Mouse (Mus musculus) limb, embryonic 14.5 days (tissue): ENCODE measurements around the gene Rtl5. TPM values are rescaled to one million over a fixed set of nuclear protein-coding genes. Genes with fewer than 3 reads are reported as not detected.
A peak's percentile ranks its signal among the peaks of the same experiment; 100 is the strongest.

Experiments
- ATAC-seq: fragments of 200-750 bp; cut with Nextera tagmentation; 2 replicates; pipeline ENCODE4 v1.8.0; 2017; ENCODE audit warnings: low read depth, moderate number of reproducible peaks, moderate TSS enrichment; ENCODE audit not compliant: low FRiP score
- DNase-seq: peaks from one replicate; pipeline ENCODE4 v3.0.0-alpha.2; 2015; ENCODE audit warnings: low spot score
- H3K27ac ChIP-seq: fragments of 300-500 bp; sonication (generic); replicated peaks from 2 replicates; pipeline ENCODE4 v1.5.1; 2014; ENCODE audit warnings: low read depth, mild to moderate bottlenecking, low read length, moderate library complexity, mixed read lengths
- H3K27me3 ChIP-seq: fragments of 300-500 bp; sonication (generic); 2 replicates; pipeline ENCODE4 v1.6.1; 2014; ENCODE audit warnings: low read length, mixed read lengths; ENCODE audit not compliant: control insufficient read depth, insufficient read depth
- H3K36me3 ChIP-seq: fragments of 300-500 bp; sonication (generic); 2 replicates; pipeline ENCODE4 v1.6.1; 2014; ENCODE audit warnings: mild to moderate bottlenecking, low read length, moderate library complexity, mixed read lengths; ENCODE audit not compliant: control insufficient read depth, insufficient read depth
- H3K4me1 ChIP-seq: fragments of 300-500 bp; sonication (generic); 2 replicates; pipeline ENCODE4 v1.6.1; 2014; ENCODE audit warnings: antibody characterized with exemption, low read length, mixed read lengths; ENCODE audit not compliant: control insufficient read depth, insufficient read depth
- H3K4me2 ChIP-seq: fragments of 300-500 bp; sonication (generic); replicated peaks from 2 replicates; pipeline ENCODE4 v1.6.1; 2014; ENCODE audit warnings: low read depth, mild to moderate bottlenecking, low read length, moderate library complexity; ENCODE audit not compliant: severe bottlenecking
- H3K4me3 ChIP-seq: fragments of 300-500 bp; sonication (generic); replicated peaks from 2 replicates; pipeline ENCODE4 v1.5.1; 2014; ENCODE audit warnings: low read length
- H3K9ac ChIP-seq: fragments of 300-500 bp; sonication (generic); 2 replicates; pipeline ENCODE4 v1.6.1; 2014; ENCODE audit warnings: mild to moderate bottlenecking, low read depth, low read length, moderate library complexity; ENCODE audit not compliant: severe bottlenecking
- H3K9me3 ChIP-seq: fragments of 300-500 bp; sonication (generic); 2 replicates; pipeline ENCODE4 v1.6.1; 2016; ENCODE audit warnings: low read length; ENCODE audit not compliant: control insufficient read depth
- POLR2A ChIP-seq: fragments of 200-500 bp; IDR thresholded peaks from 2 replicates; pipeline ENCODE4 v1.8.0; 2012; ENCODE audit warnings: inconsistent platforms, mild to moderate bottlenecking, moderate library complexity, borderline replicate concordance; ENCODE audit not compliant: insufficient read depth, insufficient read length; ENCODE audit errors: extremely low read depth
- WGBS: fragments of 180-500 bp; shearing (Covaris S2); extraction: QIAGEN DNeasy Blood & Tissue Kit; methylation state at CpG from one replicate; pipeline ENCODE4 v1.1.7; 2014; 5-methylcytosine and 5-hydroxymethylcytosine counted together
- polyA plus RNA-seq, 2 experiments: library from polyadenylated mRNA; depleted of rRNA in 1 of 2; stranded (reverse) in 1 of 2; unstranded in 1 of 2; fragments of >200 nt; fragmentation: Nextera tagmentation in 1 of 2; extraction: Ambion mirVana in 1 of 2; gene quantifications; 2 replicates each; pipeline versions ENCODE4 v1.2.1 to v1.2.3; 2012 to 2014

The Rtl5 gene
- polyA plus RNA-seq, 2 experiments: 1.1 to 24.8 TPM

- peak; percentile 85 for ATAC-seq
- Histone ChIP-seq H3K9me3 (no peaks in the 10 kb centered on the region), H3K4me1 (no peaks in the 10 kb centered on the region)
Observed at GRCm38 (mm10) chrX:102081573-102082279, 10.6 kb upstream of the Rtl5 start.

DNA sequence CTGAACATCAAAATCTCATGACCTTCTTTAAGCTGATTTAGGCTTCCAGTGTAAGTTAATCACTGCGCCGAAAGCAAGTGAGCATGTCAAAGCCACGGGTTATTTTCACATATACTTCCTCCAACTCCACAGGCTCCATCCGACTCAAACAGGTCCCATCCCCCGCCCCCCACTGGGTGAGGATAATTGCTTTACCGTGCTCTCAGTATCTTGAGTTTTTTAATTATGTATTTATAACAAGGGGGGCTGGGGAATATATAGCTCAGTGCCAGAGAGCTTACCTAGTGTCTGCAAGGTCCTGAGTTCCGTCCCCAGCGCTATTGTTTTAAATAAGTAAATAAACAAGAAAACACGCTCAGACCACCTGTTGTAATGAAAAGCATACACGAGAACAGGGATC is 10.0 kb upstream of the Rtl5 start:
- WGBS: 51% methylated on average over 10 of the region's 10 CpGs
- H3K4me1 ChIP-seq: no peaks in the 10 kb centered on the region
- no peak overlapping the region for H3K4me2 ChIP-seq
- H3K36me3 ChIP-seq: no peaks in the 10 kb centered on the region; the same call in 1 of the 2 replicates
- H3K27me3 ChIP-seq: no peaks in the 10 kb centered on the region; the same call in 1 of the 2 replicates
- no peaks in the 10 kb centered on the region for H3K9me3 ChIP-seq
- no peak overlapping the region for H3K9ac ChIP-seq
- H3K27ac ChIP-seq: no peak overlapping the region
- TF ChIP-seq POLR2A: no peak
- ATAC-seq (no peak), DNase-seq (no peak)
- H3K4me3 ChIP-seq: no peak overlapping the region

More at GRCm38 (mm10) chrX:102081573-102082279, 10.6 kb upstream of the Rtl5 start:
- Histone ChIP-seq H3K27me3 (no peaks in the 10 kb centered on the region; the same call in 1 of the 2 replicates), H3K9ac (no peak overlapping the region), H3K36me3 (no peaks in the 10 kb centered on the region; the same call in 1 of the 2 replicates), H3K4me3 (no peak overlapping the region), H3K27ac (0 out of 2 replicates have a peak overlapping the region, but pooled peaks have one; percentile 43), H3K4me2 (no peak overlapping the region)
- no peak for TF ChIP-seq POLR2A
- 41% methylated on average over 7 of the region's 7 CpGs for WGBS
- DNase-seq: peak; percentile 33

DNA sequence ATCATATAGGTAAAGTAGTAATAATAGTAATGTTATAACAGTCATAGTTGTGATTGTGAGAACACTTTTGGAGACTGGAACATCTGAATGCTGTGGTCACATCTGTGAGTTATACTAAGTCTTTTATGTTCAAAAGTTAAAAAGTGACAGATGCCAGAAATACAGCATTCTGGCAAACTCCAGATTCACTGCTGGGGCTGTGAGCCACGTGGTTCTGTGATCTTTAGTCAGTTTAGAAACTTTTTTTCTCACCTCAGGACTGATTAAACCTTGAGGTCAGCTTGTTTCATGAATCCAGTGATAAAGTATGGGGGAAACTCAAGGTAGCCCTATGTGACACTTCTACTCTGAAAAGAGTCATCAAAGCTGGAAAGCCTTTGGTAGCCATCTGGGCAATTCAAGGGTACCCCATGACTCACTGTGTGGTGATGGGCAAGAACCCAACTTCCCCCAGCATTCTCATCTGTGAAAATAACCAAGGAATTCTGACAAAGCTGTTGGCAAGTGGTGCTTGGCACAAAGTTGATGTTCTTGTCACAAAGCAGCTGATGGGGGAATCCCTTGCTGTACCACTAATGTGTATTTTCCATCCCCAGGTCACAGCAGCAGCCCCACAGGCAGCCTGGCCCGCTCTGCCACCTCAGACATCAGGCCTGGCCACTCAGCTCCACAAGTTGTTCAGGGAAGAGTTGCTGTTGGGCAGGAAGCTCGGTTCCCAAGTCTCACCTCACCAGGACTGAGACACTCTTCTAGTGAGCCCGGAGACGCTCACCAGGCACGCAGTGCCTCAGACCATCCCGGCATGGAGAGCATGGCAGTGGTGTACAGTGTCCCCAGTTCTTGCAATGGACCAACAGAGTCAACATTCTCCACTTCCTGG is 6.0 kb upstream of the Rtl5 start:
- Histone ChIP-seq H3K4me1 (no peaks in the 10 kb centered on the region), H3K4me3 (no peak overlapping the region), H3K27ac (no peak overlapping the region), H3K9ac (no peak overlapping the region), H3K9me3 (no peaks in the 10 kb centered on the region), H3K27me3 (no peaks in the 10 kb centered on the region; the same call in 1 of the 2 replicates), H3K4me2 (no peak overlapping the region), H3K36me3 (no peaks in the 10 kb centered on the region; the same call in 1 of the 2 replicates)
- TF ChIP-seq POLR2A: no peak
- 80% methylated on average over 7 of the region's 7 CpGs for WGBS
- DNase-seq: no peak
- no peak for ATAC-seq

DNA sequence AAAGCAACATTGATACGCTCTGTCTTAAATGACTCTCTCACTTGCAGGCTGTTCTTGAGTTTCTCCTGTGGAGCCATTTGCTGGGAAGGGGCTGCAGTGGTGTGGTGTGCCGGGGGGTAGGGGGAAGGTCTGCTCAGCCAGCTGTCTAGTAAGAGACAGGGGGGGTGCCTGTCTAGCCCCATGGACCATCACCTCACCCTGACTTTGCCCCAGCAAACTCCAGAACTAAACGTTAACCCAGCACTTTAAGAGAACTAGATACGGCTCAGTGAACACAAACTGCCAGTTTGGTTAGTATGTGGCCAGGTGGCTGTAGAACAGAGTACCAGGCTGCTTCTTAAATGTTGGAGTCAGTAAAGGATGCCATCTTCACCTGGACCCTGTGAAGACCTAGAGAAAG is 4.1 kb upstream of the Rtl5 start:
- H3K9ac ChIP-seq: no peak overlapping the region
- H3K9me3 ChIP-seq: no peaks in the 10 kb centered on the region
- no peaks in the 10 kb centered on the region; the same call in 1 of the 2 replicates for H3K36me3 ChIP-seq
- H3K4me2 ChIP-seq: no peak overlapping the region
- no peak overlapping the region for H3K4me3 ChIP-seq
- H3K4me1 ChIP-seq: no peaks in the 10 kb centered on the region
- no peak for DNase-seq
- ATAC-seq: no peak
- H3K27ac ChIP-seq: no peak overlapping the region
- no peaks in the 10 kb centered on the region; the same call in 1 of the 2 replicates for H3K27me3 ChIP-seq
- WGBS: 79% methylated on average over 4 of the region's 4 CpGs
- TF ChIP-seq POLR2A: no peak

DNA sequence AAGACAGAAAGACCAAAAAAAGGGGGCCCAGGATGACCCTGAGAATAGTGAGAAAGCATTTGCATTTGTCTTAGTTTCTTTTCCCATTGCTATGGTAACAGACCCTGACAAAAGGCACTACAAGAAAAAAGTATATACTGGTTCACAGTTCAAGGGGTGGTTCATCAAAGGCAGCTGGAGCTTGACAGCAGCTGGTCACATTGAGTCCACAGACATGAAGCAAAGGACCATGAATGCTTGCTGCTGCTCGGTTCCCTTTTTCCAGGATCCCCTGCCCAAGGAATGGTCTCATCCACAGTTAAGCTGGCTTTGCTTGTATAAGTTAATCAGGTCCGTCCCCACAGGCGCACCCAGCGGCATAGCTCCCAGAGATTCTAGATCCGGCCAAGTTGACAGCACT is 3.3 kb upstream of the Rtl5 start:
- no peak for ATAC-seq
- no peak for TF ChIP-seq POLR2A
- no peak overlapping the region for H3K27ac ChIP-seq
- WGBS: 73% methylated on average over 5 of the region's 5 CpGs
- no peaks in the 10 kb centered on the region; the same call in 1 of the 2 replicates for H3K27me3 ChIP-seq
- H3K36me3 ChIP-seq: no peaks in the 10 kb centered on the region; the same call in 1 of the 2 replicates
- no peaks in the 10 kb centered on the region for H3K9me3 ChIP-seq
- H3K4me3 ChIP-seq: no peak overlapping the region
- no peak overlapping the region for H3K9ac ChIP-seq
- H3K4me2 ChIP-seq: no peak overlapping the region
- H3K4me1 ChIP-seq: peaks cover 4% of the 10 kb centered on the region; the same call in 1 of the 2 replicates
- DNase-seq: no peak
